Mouse (Mus musculus): ENCODE data around the gene 1500015O10Rik. TPM values are rescaled to one million over a fixed set of nuclear protein-coding genes. Genes with fewer than 3 reads are reported as not detected.

Gene 1500015O10Rik
- polyA plus RNA-seq (2015; fragmentation: Nextera tagmentation; extraction: Ambion mirVana): 4.7 and 6.7 TPM in 2 replicates

GRCm38 (mm10) chr1:43730491-43730924, at the start of gene 1500015O10Rik:
TSS of gene 1500015O10Rik (plus strand) at chr1:43730602.
- Histone ChIP-seq H3K9me3 (no peaks in the 10 kb centered on the region), H3K27ac (0 out of 2 replicates have a peak within 1 kb of the TSS, but pooled peaks have one; percentile 4), H3K9ac (no peak within 1 kb of the TSS), H3K4me2 (peak within 1 kb of the TSS; percentile 10; the same call in 1 of the 2 replicates), H3K36me3 (no peaks in the 10 kb centered on the region), H3K27me3 (replicated peaks) (no peaks in the 10 kb centered on the region), H3K4me3 (replicated peaks) (no peak within 1 kb of the TSS), H3K4me1 (no peaks in the 10 kb centered on the region)
- WGBS: 47% methylated on average over 16 of the region's 16 CpGs
- ATAC-seq (ENCODE audit: insufficient read depth, low FRiP score, low read depth): peak; percentile 70; the same call in 1 of the 2 replicates

DNA sequence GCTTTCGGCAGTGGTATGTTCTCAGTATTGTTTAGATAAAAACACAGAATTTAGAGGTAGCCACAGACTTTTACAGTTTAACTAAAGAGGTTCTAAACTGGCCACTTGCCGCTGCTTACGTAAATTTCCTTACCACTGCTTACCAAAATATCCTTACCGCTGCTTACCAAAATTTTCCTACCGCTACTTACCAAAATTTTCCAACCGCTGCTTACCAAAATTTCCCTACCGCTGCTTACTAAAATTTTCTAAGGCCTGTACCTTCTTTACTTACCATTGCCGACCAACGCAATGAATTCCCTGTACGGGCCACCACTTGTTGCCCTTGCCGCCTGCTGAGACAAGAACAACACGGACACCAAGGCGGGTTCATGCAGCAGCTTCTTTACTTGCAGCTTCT, 40.4 kb upstream of the 1500015O10Rik start:
- no peaks in the 10 kb centered on the region for H3K9me3 ChIP-seq
- H3K4me1 ChIP-seq: 0 out of 2 replicates have a peak, but pooled peaks cover 6% of the 10 kb centered on the region
- H3K4me2 ChIP-seq: no peak overlapping the region
- no peak overlapping the region for H3K27ac ChIP-seq
- no peak overlapping the region for H3K9ac ChIP-seq
- no peaks in the 10 kb centered on the region for H3K36me3 ChIP-seq
- no peak overlapping the region for H3K4me3 ChIP-seq (replicated peaks)
- ATAC-seq (ENCODE audit: insufficient read depth, low FRiP score, low read depth): no peak
- H3K27me3 ChIP-seq (replicated peaks): no peaks in the 10 kb centered on the region
- WGBS: 89% methylated on average over 13 of the region's 13 CpGs

DNA sequence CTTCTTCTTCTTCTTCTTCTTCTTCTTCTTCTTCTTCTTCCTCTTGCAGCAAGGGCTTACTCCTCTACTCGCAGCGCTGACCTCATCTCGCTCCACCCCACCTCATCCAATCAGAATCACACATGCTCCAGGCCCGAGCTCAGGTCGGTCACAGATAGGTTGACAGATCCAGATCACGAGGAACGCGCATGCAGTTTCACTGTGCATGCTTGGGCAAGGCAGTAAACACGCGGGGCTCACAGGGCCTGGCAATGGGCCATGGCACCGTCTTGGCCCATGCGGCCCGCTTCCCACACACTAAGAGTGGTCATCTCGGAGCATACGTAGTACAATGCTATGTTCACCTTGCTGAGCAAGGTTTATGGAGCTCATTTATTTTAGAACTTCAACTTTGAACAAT, 39.9 kb upstream of the 1500015O10Rik start:
- no peak overlapping the region for H3K27ac ChIP-seq
- H3K4me3 ChIP-seq (replicated peaks): no peak overlapping the region
- H3K9me3 ChIP-seq: no peaks in the 10 kb centered on the region
- H3K9ac ChIP-seq: no peak overlapping the region
- ATAC-seq (ENCODE audit: insufficient read depth, low FRiP score, low read depth): no peak
- WGBS: 92% methylated on average over 15 of the region's 15 CpGs
- no peak overlapping the region for H3K4me2 ChIP-seq
- no peaks in the 10 kb centered on the region for H3K36me3 ChIP-seq
- H3K4me1 ChIP-seq: 0 out of 2 replicates have a peak, but pooled peaks cover 9% of the 10 kb centered on the region
- no peaks in the 10 kb centered on the region for H3K27me3 ChIP-seq (replicated peaks)

DNA sequence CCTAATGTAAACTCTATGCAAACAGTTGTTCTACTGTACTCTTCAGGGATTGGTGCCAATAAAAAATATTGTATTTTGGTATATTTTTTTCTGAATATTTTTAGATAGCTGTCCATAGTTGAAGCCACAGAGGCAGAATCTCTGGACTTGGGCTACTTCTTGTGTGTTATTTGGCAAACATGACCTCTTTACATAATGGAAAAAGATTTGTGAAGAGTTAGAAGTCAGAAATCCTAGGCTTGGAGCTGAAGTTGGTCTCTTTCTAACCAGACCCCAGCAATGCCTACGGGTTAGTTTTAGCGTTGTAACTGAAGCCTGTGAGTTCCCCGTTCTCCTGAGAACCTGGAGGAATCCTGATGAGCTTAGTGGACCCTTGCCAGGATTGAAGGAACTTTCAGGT, 36.3 kb upstream of the 1500015O10Rik start:
- Histone ChIP-seq H3K36me3 (no peaks in the 10 kb centered on the region), H3K27ac (peak overlapping the region; percentile 71; the same call in 1 of the 2 replicates), H3K4me3 (replicated peaks) (no peak overlapping the region), H3K27me3 (replicated peaks) (no peaks in the 10 kb centered on the region), H3K4me1 (peaks cover 16% of the 10 kb centered on the region), H3K9ac (no peak overlapping the region), H3K4me2 (no peak overlapping the region), H3K9me3 (no peaks in the 10 kb centered on the region)
- 81% methylated on average over 3 of the region's 3 CpGs for WGBS
- ATAC-seq (ENCODE audit: insufficient read depth, low FRiP score, low read depth): no peak

DNA sequence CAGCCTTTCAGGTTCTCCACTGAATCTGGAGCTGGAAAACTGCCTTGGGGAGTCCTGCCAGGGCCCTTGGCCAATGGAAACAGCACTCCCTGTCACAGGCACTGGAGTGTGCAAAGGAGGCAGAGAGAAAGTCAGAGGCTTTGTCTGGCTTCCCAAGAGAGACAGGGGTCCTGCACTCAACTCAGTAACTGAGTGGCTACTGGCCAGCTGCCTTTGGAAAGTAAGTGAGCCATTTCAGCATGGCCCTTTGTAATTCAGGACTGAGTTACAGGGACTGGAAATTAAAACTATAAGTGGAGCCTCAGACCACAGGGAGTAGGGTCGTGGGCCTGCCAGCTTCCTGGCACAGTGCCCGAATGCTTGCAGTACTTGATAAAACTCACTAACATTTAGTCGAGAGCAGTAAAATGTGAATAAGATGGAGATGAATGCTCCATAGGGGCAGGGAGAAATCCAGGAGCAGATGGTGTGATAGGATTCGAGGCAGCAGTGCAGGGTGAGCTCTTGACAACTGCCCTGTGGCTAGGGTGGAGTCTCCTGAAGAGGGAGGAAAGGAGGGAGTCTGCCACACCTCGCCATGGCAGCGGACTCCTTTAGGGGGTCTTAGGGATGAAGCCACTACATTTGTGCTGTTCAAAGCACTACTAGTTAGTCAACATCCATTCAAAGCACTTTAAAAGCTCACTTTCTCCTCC, 35.4 kb upstream of the 1500015O10Rik start:
- Histone ChIP-seq H3K27ac (peak overlapping the region; percentile 71), H3K4me3 (replicated peaks) (no peak overlapping the region), H3K4me1 (peaks cover 16% of the 10 kb centered on the region), H3K4me2 (no peak overlapping the region), H3K27me3 (replicated peaks) (no peaks in the 10 kb centered on the region), H3K9ac (no peak overlapping the region), H3K9me3 (no peaks in the 10 kb centered on the region), H3K36me3 (no peaks in the 10 kb centered on the region)
- ATAC-seq (ENCODE audit: insufficient read depth, low FRiP score, low read depth): peak; percentile 76
- WGBS: 36% methylated on average over 6 of the region's 6 CpGs

DNA sequence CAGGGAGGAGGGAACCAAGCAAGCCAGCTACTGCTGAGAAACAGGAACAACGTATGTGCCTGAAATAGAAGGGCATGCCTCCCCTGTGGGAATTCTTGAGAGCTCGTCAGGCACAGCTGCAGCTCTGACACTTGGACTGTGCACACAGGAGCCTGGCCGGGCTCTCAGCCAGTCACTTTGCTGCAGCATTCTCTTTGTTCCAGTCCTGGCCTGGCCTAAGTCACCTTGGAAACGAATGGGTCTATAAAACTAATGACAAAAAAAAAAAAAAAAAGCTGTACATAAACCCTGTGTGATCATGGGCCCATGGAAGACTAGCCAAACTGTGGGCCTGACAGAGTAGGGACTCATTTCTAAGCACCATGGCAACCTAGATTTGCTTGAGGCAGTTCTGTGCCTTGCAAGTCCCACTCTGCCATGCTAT, 31.8 kb upstream of the 1500015O10Rik start:
- peak; percentile 79; the same call in 1 of the 2 replicates for ATAC-seq (ENCODE audit: insufficient read depth, low FRiP score, low read depth)
- Histone ChIP-seq H3K4me1 (peaks cover 16% of the 10 kb centered on the region), H3K36me3 (no peaks in the 10 kb centered on the region), H3K9ac (no peak overlapping the region), H3K9me3 (no peaks in the 10 kb centered on the region), H3K27me3 (replicated peaks) (no peaks in the 10 kb centered on the region), H3K4me2 (no peak overlapping the region), H3K27ac (peak overlapping the region; percentile 28; the same call in 1 of the 2 replicates), H3K4me3 (replicated peaks) (no peak overlapping the region)
- 7% methylated on average over 4 of the region's 4 CpGs for WGBS

DNA sequence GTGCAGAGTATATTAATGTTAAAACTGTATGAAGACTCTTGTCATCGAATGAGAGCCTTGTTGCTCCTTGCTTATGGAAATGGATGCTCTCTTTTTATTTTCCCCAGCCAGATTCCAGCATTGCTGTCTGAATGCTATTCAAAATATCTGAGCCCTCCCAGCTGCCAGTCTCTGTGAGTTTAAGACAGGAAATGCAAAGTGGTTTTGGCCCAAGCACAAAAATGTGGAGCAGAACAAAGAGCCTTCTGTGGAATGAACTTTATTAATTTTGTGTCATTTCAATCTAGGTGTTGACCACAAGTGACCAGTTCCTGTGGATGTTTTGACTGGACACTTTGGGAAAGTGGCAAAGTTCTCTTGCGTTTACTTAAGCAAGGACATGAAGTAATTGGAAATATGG, 15.6 kb upstream of the 1500015O10Rik start:
- H3K36me3 ChIP-seq: no peaks in the 10 kb centered on the region
- H3K9me3 ChIP-seq: no peaks in the 10 kb centered on the region
- 67% methylated on average over 2 of the region's 2 CpGs for WGBS
- H3K4me2 ChIP-seq: no peak overlapping the region
- no peak overlapping the region for H3K27ac ChIP-seq
- no peak overlapping the region for H3K4me3 ChIP-seq (replicated peaks)
- H3K27me3 ChIP-seq (replicated peaks): no peaks in the 10 kb centered on the region
- H3K4me1 ChIP-seq: no peaks in the 10 kb centered on the region; the same call in 1 of the 2 replicates
- ATAC-seq (ENCODE audit: insufficient read depth, low FRiP score, low read depth): no peak
- no peak overlapping the region for H3K9ac ChIP-seq

GRCm38 (mm10) chr1:43717967-43718366, 12.4 kb upstream of the 1500015O10Rik start:
- Histone ChIP-seq H3K27me3 (replicated peaks) (no peaks in the 10 kb centered on the region), H3K27ac (no peak overlapping the region), H3K9ac (no peak overlapping the region), H3K9me3 (no peaks in the 10 kb centered on the region), H3K4me3 (replicated peaks) (no peak overlapping the region), H3K4me2 (no peak overlapping the region), H3K36me3 (no peaks in the 10 kb centered on the region), H3K4me1 (no peaks in the 10 kb centered on the region; the same call in 1 of the 2 replicates)
- ATAC-seq (ENCODE audit: insufficient read depth, low FRiP score, low read depth): no peak
- 66% methylated on average over 7 of the region's 7 CpGs for WGBS

DNA sequence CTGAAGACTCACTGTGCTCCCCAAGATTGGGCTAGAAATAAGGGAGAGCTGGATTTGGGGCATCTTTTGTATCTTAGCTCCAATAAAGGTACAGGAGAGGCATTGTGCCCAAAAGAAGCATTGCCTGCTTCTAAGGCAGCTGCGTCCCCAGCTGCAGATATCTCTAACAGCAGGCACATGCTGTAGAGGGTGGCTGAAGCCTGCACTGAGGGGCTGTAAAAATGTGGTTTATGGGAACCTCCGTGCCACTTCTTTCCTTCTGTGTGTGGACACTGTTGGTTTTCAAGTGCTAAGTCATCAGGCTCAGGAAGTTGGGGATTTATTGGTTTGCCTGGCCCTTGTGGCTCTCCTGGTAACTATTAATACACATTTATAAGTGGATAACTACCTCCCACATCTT, 11.6 kb upstream of the 1500015O10Rik start:
- Histone ChIP-seq H3K36me3 (no peaks in the 10 kb centered on the region), H3K9me3 (no peaks in the 10 kb centered on the region), H3K4me1 (no peaks in the 10 kb centered on the region; the same call in 1 of the 2 replicates), H3K9ac (no peak overlapping the region), H3K4me3 (replicated peaks) (no peak overlapping the region), H3K27me3 (replicated peaks) (no peaks in the 10 kb centered on the region), H3K4me2 (no peak overlapping the region), H3K27ac (no peak overlapping the region)
- no peak for ATAC-seq (ENCODE audit: insufficient read depth, low FRiP score, low read depth)
- whole genome bisulfite sequencing: 68% methylated on average over 2 of the region's 2 CpGs

GRCm38 (mm10) chr1:43722459-43722858, 7.9 kb upstream of the 1500015O10Rik start:
- Histone ChIP-seq H3K27ac (no peak overlapping the region), H3K4me2 (no peak overlapping the region), H3K9ac (no peak overlapping the region), H3K36me3 (no peaks in the 10 kb centered on the region), H3K4me1 (no peaks in the 10 kb centered on the region), H3K4me3 (replicated peaks) (no peak overlapping the region), H3K27me3 (replicated peaks) (no peaks in the 10 kb centered on the region), H3K9me3 (no peaks in the 10 kb centered on the region)
- ATAC-seq (ENCODE audit: insufficient read depth, low FRiP score, low read depth): no peak
- WGBS: 74% methylated on average over 1 of the region's 1 CpGs

DNA sequence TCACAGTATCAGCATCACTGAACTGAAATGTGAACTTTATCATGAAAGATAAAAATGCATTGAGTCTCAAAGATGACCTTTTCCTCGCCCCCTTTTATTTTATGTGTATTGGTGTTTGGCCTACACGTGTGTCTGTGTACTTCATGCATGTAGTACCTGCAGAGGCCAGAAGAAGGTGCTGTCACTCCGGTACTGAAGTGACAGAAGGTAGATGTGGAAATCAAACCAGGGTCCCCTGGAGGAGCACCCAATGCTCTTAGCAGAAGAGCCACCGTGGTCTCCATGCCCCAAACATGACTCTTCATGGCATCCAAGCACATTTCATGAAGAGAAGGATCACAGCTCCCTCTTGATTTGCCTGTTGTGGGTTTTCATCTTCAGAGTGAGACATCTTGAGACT, 1.7 kb downstream of the 1500015O10Rik start:
- 84% methylated on average over 4 of the region's 4 CpGs for WGBS

GRCm38 (mm10) chr1:43732657-43733056, 2.3 kb downstream of the 1500015O10Rik start:
- Histone ChIP-seq H3K4me2 (no peak overlapping the region), H3K9ac (no peak overlapping the region), H3K9me3 (no peaks in the 10 kb centered on the region), H3K27ac (no peak overlapping the region), H3K27me3 (replicated peaks) (no peaks in the 10 kb centered on the region), H3K4me1 (no peaks in the 10 kb centered on the region), H3K36me3 (no peaks in the 10 kb centered on the region), H3K4me3 (replicated peaks) (no peak overlapping the region)
- no peak for ATAC-seq (ENCODE audit: insufficient read depth, low FRiP score, low read depth)
- 71% methylated on average over 1 of the region's 1 CpGs for WGBS

More for the DNA sequence above, 1.7 kb downstream of the 1500015O10Rik start:
- no peak for ATAC-seq (ENCODE audit: insufficient read depth, low FRiP score, low read depth)
- no peak overlapping the region for H3K4me2 ChIP-seq
- H3K36me3 ChIP-seq: no peaks in the 10 kb centered on the region
- no peaks in the 10 kb centered on the region for H3K4me1 ChIP-seq
- no peaks in the 10 kb centered on the region for H3K27me3 ChIP-seq (replicated peaks)
- H3K27ac ChIP-seq: no peak overlapping the region
- no peak overlapping the region for H3K4me3 ChIP-seq (replicated peaks)
- no peaks in the 10 kb centered on the region for H3K9me3 ChIP-seq
- no peak overlapping the region for H3K9ac ChIP-seq

All from stomach, embryonic 15.5 days (tissue).